Mouse (Mus musculus): ENCODE results near the gene Casc3. TPM values are rescaled to one million over a fixed set of nuclear protein-coding genes. Genes with fewer than 3 reads are reported as not detected.

The Casc3 gene
- polyA plus RNA-seq, 1 experiment from 2014 or later = 44.9 TPM

GRCm38 (mm10) chr11:98850100-98851093 lies 45.7 kb downstream of the Casc3 start:
- no peak overlapping the region for H3K4me3 ChIP-seq (ENCODE audit: low read depth, low read length)
- H3K4me1 ChIP-seq (ENCODE audit: control insufficient read depth, insufficient read depth, low read length) = peaks cover 18% of the 10 kb centered on the region
- H3K9me3 ChIP-seq (ENCODE audit: control insufficient read depth, low read length) = no peaks in the 10 kb centered on the region
- H3K27ac ChIP-seq (replicated peaks; ENCODE audit: low read depth, low read length) = no peak overlapping the region
- H3K9ac ChIP-seq (ENCODE audit: low read length) = no peak overlapping the region
- 71% methylated on average over 26 of the region's 26 CpGs for WGBS
- no peak overlapping the region for H3K4me2 ChIP-seq (ENCODE audit: low read depth, severe bottlenecking)
- ATAC-seq (ENCODE audit: insufficient number of reproducible peaks, low FRiP score, low TSS enrichment, low read depth) (no peak), DNase-seq (ENCODE audit: low spot score) (no peak)
- H3K27me3 ChIP-seq (ENCODE audit: control insufficient read depth, insufficient read depth, low read length) = no peaks in the 10 kb centered on the region
- no peaks in the 10 kb centered on the region for H3K36me3 ChIP-seq (ENCODE audit: control insufficient read depth, insufficient read depth, low read length)

- Histone ChIP-seq H3K27me3 (ENCODE audit: control insufficient read depth, insufficient read depth, low read length) (no peaks in the 10 kb centered on the region), H3K36me3 (ENCODE audit: control insufficient read depth, insufficient read depth, low read length) (no peaks in the 10 kb centered on the region), H3K4me1 (ENCODE audit: control insufficient read depth, insufficient read depth, low read length) (peaks cover 16% of the 10 kb centered on the region), H3K4me3 (ENCODE audit: low read depth, low read length) (no peak overlapping the region), H3K9ac (ENCODE audit: low read length) (no peak overlapping the region), H3K4me2 (ENCODE audit: low read depth, severe bottlenecking) (no peak overlapping the region), H3K9me3 (ENCODE audit: control insufficient read depth, low read length) (no peaks in the 10 kb centered on the region), H3K27ac (replicated peaks; ENCODE audit: low read depth, low read length) (no peak overlapping the region)
- ATAC-seq (ENCODE audit: insufficient number of reproducible peaks, low FRiP score, low TSS enrichment, low read depth) = no peak
- no peak for DNase-seq (ENCODE audit: low spot score)
- WGBS = 92% methylated on average over 8 of the region's 8 CpGs
These were observed 49.4 kb downstream of the Casc3 start for GRCm38 (mm10) chr11:98854116-98854515.

- H3K4me1 ChIP-seq (ENCODE audit: control insufficient read depth, insufficient read depth, low read length) = peaks cover 11% of the 10 kb centered on the region
- no peak overlapping the region for H3K27ac ChIP-seq (replicated peaks; ENCODE audit: low read depth, low read length)
- no peak for DNase-seq (ENCODE audit: low spot score)
- H3K36me3 ChIP-seq (ENCODE audit: control insufficient read depth, insufficient read depth, low read length) = no peaks in the 10 kb centered on the region
- no peak overlapping the region for H3K9ac ChIP-seq (ENCODE audit: low read length)
- no peaks in the 10 kb centered on the region for H3K27me3 ChIP-seq (ENCODE audit: control insufficient read depth, insufficient read depth, low read length)
- no peak overlapping the region for H3K4me3 ChIP-seq (ENCODE audit: low read depth, low read length)
- no peaks in the 10 kb centered on the region for H3K9me3 ChIP-seq (ENCODE audit: control insufficient read depth, low read length)
- WGBS = 90% methylated on average over 2 of the region's 2 CpGs
- no peak for ATAC-seq (ENCODE audit: insufficient number of reproducible peaks, low FRiP score, low TSS enrichment, low read depth)
- H3K4me2 ChIP-seq (ENCODE audit: low read depth, severe bottlenecking) = no peak overlapping the region
These were observed 50.0 kb downstream of the Casc3 start for GRCm38 (mm10) chr11:98854659-98855058.

- H3K27me3 ChIP-seq (ENCODE audit: control insufficient read depth, insufficient read depth, low read length) = no peaks in the 10 kb centered on the region
- H3K27ac ChIP-seq (replicated peaks; ENCODE audit: low read depth, low read length) = no peak overlapping the region
- no peak overlapping the region for H3K4me3 ChIP-seq (ENCODE audit: low read depth, low read length)
- no peak overlapping the region for H3K4me2 ChIP-seq (ENCODE audit: low read depth, severe bottlenecking)
- 0 out of 2 replicates have a peak, but pooled peaks cover 6% of the 10 kb centered on the region for H3K4me1 ChIP-seq (ENCODE audit: control insufficient read depth, insufficient read depth, low read length)
- H3K9ac ChIP-seq (ENCODE audit: low read length) = no peak overlapping the region
- DNase-seq (ENCODE audit: low spot score) = peak; percentile 94
- WGBS = 36% methylated on average over 14 of the region's 14 CpGs
- no peak for ATAC-seq (ENCODE audit: insufficient number of reproducible peaks, low FRiP score, low TSS enrichment, low read depth)
- no peaks in the 10 kb centered on the region for H3K36me3 ChIP-seq (ENCODE audit: control insufficient read depth, insufficient read depth, low read length)
- no peaks in the 10 kb centered on the region for H3K9me3 ChIP-seq (ENCODE audit: control insufficient read depth, low read length)
These were observed 54.3 kb downstream of the Casc3 start for GRCm38 (mm10) chr11:98858759-98859731.

- Histone ChIP-seq H3K4me2 (ENCODE audit: low read depth, severe bottlenecking) (peak within 1 kb of the TSS; percentile 70), H3K4me3 (ENCODE audit: low read depth, low read length) (peak within 1 kb of the TSS; percentile 44), H3K27ac (replicated peaks; ENCODE audit: low read depth, low read length) (peak within 1 kb of the TSS; percentile 78), H3K4me1 (ENCODE audit: control insufficient read depth, insufficient read depth, low read length) (0 out of 2 replicates have a peak, but pooled peaks cover 6% of the 10 kb centered on the region), H3K9me3 (ENCODE audit: control insufficient read depth, low read length) (no peaks in the 10 kb centered on the region), H3K27me3 (ENCODE audit: control insufficient read depth, insufficient read depth, low read length) (no peaks in the 10 kb centered on the region), H3K9ac (ENCODE audit: low read length) (peak within 1 kb of the TSS; percentile 59), H3K36me3 (ENCODE audit: control insufficient read depth, insufficient read depth, low read length) (peaks cover 9% of the 10 kb centered on the region; the same call in 1 of the 2 replicates)
- ATAC-seq (ENCODE audit: insufficient number of reproducible peaks, low FRiP score, low TSS enrichment, low read depth) (peak; percentile 88), DNase-seq (ENCODE audit: low spot score) (peak; percentile 96)
- 8% methylated on average over 35 of the region's 41 CpGs for WGBS
These were observed 58.5 kb downstream of the Casc3 start, which contains the start of gene Wipf2 for GRCm38 (mm10) chr11:98863028-98863750. Wipf2 (plus strand) TSS chr11:98863638.

- Histone ChIP-seq H3K4me3 (ENCODE audit: low read depth, low read length) (peak overlapping the region; percentile 44), H3K27ac (replicated peaks; ENCODE audit: low read depth, low read length) (peak overlapping the region; percentile 78), H3K9ac (ENCODE audit: low read length) (peak overlapping the region; percentile 39), H3K9me3 (ENCODE audit: control insufficient read depth, low read length) (no peaks in the 10 kb centered on the region), H3K27me3 (ENCODE audit: control insufficient read depth, insufficient read depth, low read length) (no peaks in the 10 kb centered on the region), H3K4me2 (ENCODE audit: low read depth, severe bottlenecking) (peak overlapping the region; percentile 70), H3K36me3 (ENCODE audit: control insufficient read depth, insufficient read depth, low read length) (peaks cover 9% of the 10 kb centered on the region; the same call in 1 of the 2 replicates), H3K4me1 (ENCODE audit: control insufficient read depth, insufficient read depth, low read length) (0 out of 2 replicates have a peak, but pooled peaks cover 6% of the 10 kb centered on the region)
- WGBS = under 1% methylated on average over 39 of the region's 39 CpGs
- DNase-seq (ENCODE audit: low spot score) (peak; percentile 84), ATAC-seq (ENCODE audit: insufficient number of reproducible peaks, low FRiP score, low TSS enrichment, low read depth) (peak; percentile 74)
These were observed 59.2 kb downstream of the Casc3 start for GRCm38 (mm10) chr11:98863751-98864429.

- 94% methylated on average over 12 of the region's 12 CpGs for WGBS
- H3K4me3 ChIP-seq (ENCODE audit: low read depth, low read length) = no peak overlapping the region
These were observed 62.6 kb downstream of the Casc3 start for GRCm38 (mm10) chr11:98867293-98867692.

More at GRCm38 (mm10) chr11:98867293-98867692, 62.6 kb downstream of the Casc3 start:
- no peaks in the 10 kb centered on the region for H3K27me3 ChIP-seq (ENCODE audit: control insufficient read depth, insufficient read depth, low read length)
- 0 out of 2 replicates have a peak, but pooled peaks cover 8% of the 10 kb centered on the region for H3K4me1 ChIP-seq (ENCODE audit: control insufficient read depth, insufficient read depth, low read length)
- DNase-seq (ENCODE audit: low spot score) (no peak), ATAC-seq (ENCODE audit: insufficient number of reproducible peaks, low FRiP score, low TSS enrichment, low read depth) (no peak)
- no peaks in the 10 kb centered on the region for H3K9me3 ChIP-seq (ENCODE audit: control insufficient read depth, low read length)
- H3K4me2 ChIP-seq (ENCODE audit: low read depth, severe bottlenecking) = no peak overlapping the region
- no peak overlapping the region for H3K27ac ChIP-seq (replicated peaks; ENCODE audit: low read depth, low read length)
- no peak overlapping the region for H3K9ac ChIP-seq (ENCODE audit: low read length)
- H3K36me3 ChIP-seq (ENCODE audit: control insufficient read depth, insufficient read depth, low read length) = peaks cover 12% of the 10 kb centered on the region; the same call in 1 of the 2 replicates

All from limb, embryonic 11.5 days (tissue).